Mouse (Mus musculus) 3134 (cell line): ENCODE results near the gene Sept7.

Source experiments
- DNase-seq: peaks from one replicate; pipeline ENCODE4 v3.0.0-alpha.2; 2011; ENCODE audit warnings: low spot score; ENCODE audit not compliant: insufficient read length; ENCODE audit errors: extremely low read depth

The Sept7 gene

DNA sequence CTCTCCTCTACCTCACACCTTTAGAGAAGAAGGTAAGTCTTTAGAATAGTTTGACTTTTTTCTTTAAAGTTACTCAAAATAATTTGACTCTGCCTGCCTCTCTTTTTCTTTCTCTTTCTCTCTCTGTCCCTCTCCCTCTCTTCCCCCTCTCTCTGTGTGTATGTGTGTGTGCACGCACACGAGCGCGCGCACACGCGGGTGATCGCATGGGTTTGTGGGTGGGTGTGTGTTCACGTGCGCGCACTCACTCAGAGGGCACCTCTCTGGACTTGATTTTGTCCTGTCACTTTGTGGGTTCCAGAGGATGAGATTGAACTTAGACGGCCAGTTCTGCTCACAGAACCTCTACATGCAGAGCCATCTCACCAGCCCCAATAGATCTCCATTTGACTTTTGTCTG lies 105.3 kb downstream of the Sept7 start:
- DNase-seq, result no peak

GRCm38 (mm10) chr9:25358018-25358417 lies 105.8 kb downstream of the Sept7 start:
- DNase-seq, result no peak
